In the genomic region with DNA sequence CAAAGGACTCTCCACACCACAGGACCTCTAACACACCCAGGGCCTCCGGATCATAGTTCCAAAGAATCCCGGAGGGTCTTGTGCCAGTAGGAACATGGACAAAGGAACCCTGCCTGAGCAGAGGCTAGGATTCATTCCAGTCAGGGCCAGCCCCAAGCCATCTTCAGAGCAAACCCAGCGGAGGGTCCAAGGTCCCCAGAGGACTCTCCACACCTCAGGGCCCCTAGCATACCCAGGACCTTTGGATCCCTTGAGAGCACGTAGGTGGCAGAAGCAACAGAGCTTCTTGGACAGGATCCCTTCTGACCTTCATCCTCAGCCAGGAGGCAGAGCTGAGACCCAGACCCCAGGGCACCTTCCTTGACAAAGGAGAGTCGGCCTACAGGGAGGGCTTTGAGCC, we compare ENCODE assay signal across 21 mouse cellular contexts.
DNase-seq lines count a peak whose midpoint lies in the region; ATAC-seq lines count a peak whose summit lies in the region.
"Had no signal": no experiment of that assay in that cellular context is flagged by ENCODE, and none has a peak within 500 bp of the region (broad histone marks: within the 10 kb centered on the region; RNA-seq: fewer than 3 reads in every experiment).

No protein-coding gene starts in this region.

- no peak overlapping the region for H3K9ac ChIP-seq in forebrain, embryonic 12.5 days
- H3K9ac ChIP-seq in forebrain, embryonic 14.5 days (ENCODE audit: low read length), result no peak overlapping the region
- H3K9ac ChIP-seq in hindbrain, embryonic 11.5 days (ENCODE audit: low read depth, low read length), result no peak overlapping the region
- H3K9ac ChIP-seq in intestine, embryonic 16.5 days (ENCODE audit: low read depth, low read length), result no peak overlapping the region
- H3K9ac ChIP-seq: embryonic facial prominence, embryonic 13.5 days; embryonic facial prominence, embryonic 15.5 days; forebrain, embryonic 15.5 days had no signal

- no peak overlapping the region for H3K4me2 ChIP-seq in forebrain, embryonic 12.5 days
- no peak overlapping the region for H3K4me2 ChIP-seq in forebrain, embryonic 14.5 days (ENCODE audit: low read length)
- no peak overlapping the region for H3K4me2 ChIP-seq in hindbrain, embryonic 11.5 days (replicated peaks; ENCODE audit: low read depth, low read length)
- no peak overlapping the region for H3K4me2 ChIP-seq in intestine, embryonic 16.5 days (ENCODE audit: low read depth, low read length)
- H3K4me2 ChIP-seq: embryonic facial prominence, embryonic 13.5 days; embryonic facial prominence, embryonic 15.5 days; forebrain, embryonic 15.5 days had no signal

- no peaks in the 10 kb centered on the region for H3K27me3 ChIP-seq in forebrain, embryonic 12.5 days
- H3K27me3 ChIP-seq in forebrain, embryonic 14.5 days (replicated peaks; ENCODE audit: control insufficient read depth, insufficient read depth, low read length), result no peaks in the 10 kb centered on the region
- no peaks in the 10 kb centered on the region for H3K27me3 ChIP-seq in hindbrain, embryonic 10.5 days (ENCODE audit: insufficient read depth, poor library complexity, severe bottlenecking)
- no peaks in the 10 kb centered on the region for H3K27me3 ChIP-seq in hindbrain, embryonic 11.5 days (ENCODE audit: control insufficient read depth, insufficient read depth, low read length)
- H3K27me3 ChIP-seq in intestine, embryonic 16.5 days (replicated peaks; ENCODE audit: control insufficient read depth, insufficient read depth, low read length), result no peaks in the 10 kb centered on the region
- H3K27me3 ChIP-seq: embryonic facial prominence, embryonic 13.5 days; embryonic facial prominence, embryonic 15.5 days; forebrain, embryonic 15.5 days had no signal

- WGBS in forebrain, embryonic 12.5 days, result 88% methylated on average over 5 of the region's 5 CpGs
- 86% methylated on average over 5 of the region's 5 CpGs for WGBS in forebrain, embryonic 14.5 days
- WGBS in hindbrain, embryonic 10.5 days, result 85% methylated on average over 5 of the region's 5 CpGs
- WGBS in hindbrain, embryonic 11.5 days, result 95% methylated on average over 5 of the region's 5 CpGs
- 88% methylated on average over 5 of the region's 5 CpGs for WGBS in intestine, embryonic 16.5 days

- no peaks in the 10 kb centered on the region for H3K9me3 ChIP-seq in forebrain, embryonic 12.5 days
- H3K9me3 ChIP-seq in forebrain, embryonic 14.5 days (replicated peaks; ENCODE audit: control insufficient read depth, low read length), result no peaks in the 10 kb centered on the region
- H3K9me3 ChIP-seq in hindbrain, embryonic 10.5 days, result no peaks in the 10 kb centered on the region
- no peaks in the 10 kb centered on the region for H3K9me3 ChIP-seq in hindbrain, embryonic 11.5 days (ENCODE audit: control insufficient read depth, low read length)
- no peaks in the 10 kb centered on the region for H3K9me3 ChIP-seq in intestine, embryonic 16.5 days (ENCODE audit: control insufficient read depth, low read length)
- H3K9me3 ChIP-seq: embryonic facial prominence, embryonic 13.5 days; embryonic facial prominence, embryonic 15.5 days; forebrain, embryonic 15.5 days had no signal

- 0 out of 2 replicates have a peak, but pooled peaks cover 12% of the 10 kb centered on the region for H3K36me3 ChIP-seq in forebrain, embryonic 12.5 days (replicated peaks)
- H3K36me3 ChIP-seq in forebrain, embryonic 14.5 days (ENCODE audit: control insufficient read depth, insufficient read depth, low read length), result no peaks in the 10 kb centered on the region; the same call in 1 of the 2 replicates
- peaks cover 28% of the 10 kb centered on the region for H3K36me3 ChIP-seq in hindbrain, embryonic 10.5 days
- H3K36me3 ChIP-seq in hindbrain, embryonic 11.5 days (ENCODE audit: control insufficient read depth, insufficient read depth, low read length), result no peaks in the 10 kb centered on the region
- H3K36me3 ChIP-seq in intestine, embryonic 16.5 days (ENCODE audit: control insufficient read depth, insufficient read depth, low read length), result no peaks in the 10 kb centered on the region
- H3K36me3 ChIP-seq: embryonic facial prominence, embryonic 15.5 days; forebrain, embryonic 15.5 days had no signal

- peaks cover 3% of the 10 kb centered on the region for H3K4me1 ChIP-seq in forebrain, embryonic 12.5 days
- no peaks in the 10 kb centered on the region for H3K4me1 ChIP-seq in forebrain, embryonic 14.5 days (ENCODE audit: control insufficient read depth, insufficient read depth, low read length)
- H3K4me1 ChIP-seq in hindbrain, embryonic 10.5 days (replicated peaks), result 0 out of 2 replicates have a peak, but pooled peaks cover 6% of the 10 kb centered on the region
- H3K4me1 ChIP-seq in hindbrain, embryonic 11.5 days (replicated peaks; ENCODE audit: control insufficient read depth, insufficient read depth, low read length), result no peaks in the 10 kb centered on the region
- peaks cover 3% of the 10 kb centered on the region; the same call in 1 of the 2 replicates for H3K4me1 ChIP-seq in intestine, embryonic 16.5 days (ENCODE audit: control insufficient read depth, insufficient read depth, low read length)
- H3K4me1 ChIP-seq: embryonic facial prominence, embryonic 13.5 days; embryonic facial prominence, embryonic 15.5 days had no signal

- DNase-seq in forebrain, embryonic 14.5 days (ENCODE audit: low spot score), result no peak
- no peak for DNase-seq in hindbrain, embryonic 10.5 days (ENCODE audit: low spot score)
- no peak for DNase-seq in hindbrain, embryonic 11.5 days (ENCODE audit: low spot score)
- DNase-seq in retina, postnatal 1 day, result no peak
- no peak for DNase-seq in kidney, adult 18-20 months
- DNase-seq: adrenal gland, adult 2 months; adrenal gland, postnatal 10 days; adrenal gland, postnatal 25 days; cerebellum, adult 11 months; cerebellum, adult 18-20 months; cerebellum, adult 8-10 months; cerebellum, adult 9-11 months; cerebellum, postnatal 14 days; cerebellum, postnatal 36 days; embryo, embryonic 11 days had no signal

- ATAC-seq in forebrain, embryonic 12.5 days (ENCODE audit: low FRiP score), result 0 out of 2 replicates have a peak, but pooled peaks have one; percentile 23
- no peak for ATAC-seq in forebrain, embryonic 14.5 days
- no peak for ATAC-seq in hindbrain, embryonic 11.5 days (ENCODE audit: low FRiP score)
- ATAC-seq in intestine, embryonic 16.5 days, result peak; percentile 92
- ATAC-seq: forebrain, embryonic 15.5 days had no signal

- H3K27ac ChIP-seq in forebrain, embryonic 12.5 days, result no peak overlapping the region
- H3K27ac ChIP-seq in forebrain, embryonic 14.5 days (ENCODE audit: low read depth, low read length), result no peak overlapping the region
- H3K27ac ChIP-seq in hindbrain, embryonic 10.5 days, result 0 out of 2 replicates have a peak overlapping the region, but pooled peaks have one; percentile 45
- H3K27ac ChIP-seq in hindbrain, embryonic 11.5 days (ENCODE audit: low read depth, low read length), result no peak overlapping the region
- H3K27ac ChIP-seq in intestine, embryonic 16.5 days (ENCODE audit: low read length), result no peak overlapping the region
- H3K27ac ChIP-seq: embryonic facial prominence, embryonic 13.5 days; embryonic facial prominence, embryonic 15.5 days had no signal

- H3K4me3 ChIP-seq in forebrain, embryonic 12.5 days (replicated peaks), result no peak overlapping the region
- no peak overlapping the region for H3K4me3 ChIP-seq in forebrain, embryonic 14.5 days (ENCODE audit: low read depth, low read length)
- H3K4me3 ChIP-seq in hindbrain, embryonic 10.5 days, result no peak overlapping the region
- no peak overlapping the region for H3K4me3 ChIP-seq in hindbrain, embryonic 11.5 days (ENCODE audit: low read depth, low read length)
- H3K4me3 ChIP-seq in intestine, embryonic 16.5 days (ENCODE audit: low read length), result no peak overlapping the region
- H3K4me3 ChIP-seq: embryonic facial prominence, embryonic 13.5 days; embryonic facial prominence, embryonic 15.5 days; erythroblast, embryonic 14.5 days; forebrain, embryonic 15.5 days had no signal

Comparison
In these comparisons a context has a peak if more than half of its experiments do, and no peak if none do; other contexts are left out.
1. ATAC-seq: peak in forebrain, embryonic 12.5 days (single experiment) and intestine, embryonic 16.5 days (single experiment); none in forebrain, embryonic 14.5 days (single experiment) and hindbrain, embryonic 11.5 days (single experiment).